Mouse (Mus musculus) frontal cortex, adult 2 months (tissue): ENCODE data around the gene Rnf123. TPM values are rescaled to one million over a fixed set of nuclear protein-coding genes. Genes with fewer than 3 reads are reported as not detected.
A peak's percentile ranks its signal among the peaks of the same experiment; 100 is the strongest.

Experiments used
- DNase-seq, 2 experiments: peaks; one replicate each; pipeline ENCODE4 v3.0.0; 2022; ENCODE audit warnings: low spot score in 1 of 2; ENCODE audit errors: extremely low spot score in 1 of 2
- polyA plus RNA-seq: library from polyadenylated mRNA; depleted of rRNA; stranded (reverse); fragments of >200 nt; gene quantifications from 2 replicates; pipeline ENCODE4 v1.2.3, GENCODE M21; 2012

The Rnf123 gene
- polyA plus RNA-seq, 1 experiment = 87.8 TPM

GRCm38 (mm10) chr9:108065491-108066011 lies 17.6 kb downstream of the Rnf123 start:
- DNase-seq = peak in 1 of 2 experiments; percentile 84

GRCm38 (mm10) chr9:108063361-108063760 lies 19.8 kb downstream of the Rnf123 start:
- DNase-seq = no peak

- no peak for DNase-seq
Observed at GRCm38 (mm10) chr9:108062142-108062541, 21.0 kb downstream of the Rnf123 start.

DNA sequence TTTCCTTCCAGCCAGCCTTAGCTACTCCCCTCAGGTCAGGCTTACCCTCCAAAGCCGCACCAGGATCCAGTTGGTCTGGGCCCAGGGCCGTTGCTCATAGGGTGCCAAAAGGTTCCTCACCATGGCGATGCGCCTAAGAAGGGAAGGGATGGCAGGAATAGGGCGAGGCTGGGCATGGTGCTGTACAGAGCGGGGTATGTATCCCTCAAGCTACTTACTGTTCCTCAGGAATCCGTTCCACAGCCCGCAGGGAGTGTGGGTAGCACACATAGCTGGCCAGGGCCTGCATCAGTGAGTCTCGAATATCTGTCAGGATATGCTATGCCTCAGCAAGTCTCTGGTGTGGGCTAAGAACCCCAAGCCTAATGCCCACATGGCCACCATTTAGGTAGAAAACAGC lies 24.9 kb downstream of the Rnf123 start:
- no peak for DNase-seq

- no peak for DNase-seq
Observed at GRCm38 (mm10) chr9:108057262-108057562, 25.9 kb downstream of the Rnf123 start.

DNA sequence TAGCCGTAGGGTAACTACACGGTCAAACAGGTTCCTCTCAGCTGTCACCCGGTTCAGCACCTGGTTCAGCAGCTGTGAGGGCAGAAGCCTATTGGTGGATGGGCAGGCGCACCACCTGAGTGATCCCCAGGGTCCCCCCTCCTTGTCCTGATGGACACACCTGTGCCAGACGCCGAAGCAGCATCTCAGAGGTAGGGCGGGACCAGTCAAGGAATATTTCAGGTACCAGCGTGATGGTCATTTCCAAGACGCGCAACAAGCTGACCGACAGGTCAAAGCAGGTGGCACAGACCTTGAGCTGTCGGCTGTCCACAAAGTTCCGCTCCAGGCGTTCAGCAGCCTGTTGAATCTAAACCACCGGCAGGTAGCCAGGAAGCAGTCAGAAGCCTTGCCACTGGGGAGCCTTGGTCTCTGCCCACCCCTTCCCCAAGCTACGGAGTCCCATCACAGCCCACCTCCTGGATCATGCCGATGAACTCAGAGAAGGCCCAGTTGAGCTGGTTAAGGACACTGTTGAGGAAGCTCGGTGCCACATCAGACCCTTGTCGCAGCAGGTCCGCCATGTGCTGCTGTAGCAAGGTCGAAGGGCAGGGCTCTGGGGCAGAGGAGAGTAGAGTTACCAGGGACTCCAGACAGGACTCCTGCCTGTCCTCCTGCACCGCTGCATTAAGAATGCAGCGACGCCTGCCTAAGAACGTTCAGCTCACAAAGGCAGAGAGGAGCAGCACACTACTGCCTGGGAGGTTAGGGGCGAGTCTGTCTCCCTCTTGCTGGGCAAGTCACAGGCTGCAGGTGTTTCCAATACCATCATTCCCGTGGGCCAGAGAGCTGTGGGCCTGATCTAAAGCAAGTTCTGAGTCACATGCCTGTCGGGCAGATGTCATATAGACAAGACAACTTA lies 26.5 kb downstream of the Rnf123 start:
- DNase-seq = no peak

- no peak for DNase-seq
Observed at GRCm38 (mm10) chr9:108055661-108056237, 27.4 kb downstream of the Rnf123 start.

DNA sequence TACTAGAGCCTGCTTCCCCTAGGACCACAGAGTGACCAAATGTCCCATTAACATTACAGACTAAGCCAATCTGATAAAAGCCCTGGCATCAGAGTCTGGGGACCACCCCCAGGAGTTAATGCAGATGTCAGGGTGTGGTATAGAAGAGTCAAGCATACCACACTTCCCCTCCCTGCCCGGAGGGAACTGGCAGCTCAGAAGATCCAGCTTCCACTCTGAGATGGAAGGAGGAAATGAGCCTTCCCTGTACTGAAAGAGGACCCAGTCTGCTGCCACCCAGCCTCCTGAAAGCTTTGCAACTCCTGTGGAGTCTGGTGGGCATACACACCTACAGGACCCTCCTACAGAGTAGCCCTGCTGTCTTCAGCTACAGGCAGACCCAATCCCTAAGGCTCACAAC lies 28.1 kb downstream of the Rnf123 start:
- no peak for DNase-seq

- DNase-seq = no peak
Observed at GRCm38 (mm10) chr9:108054331-108055040, 28.7 kb downstream of the Rnf123 start.

- DNase-seq = no peak
Observed at GRCm38 (mm10) chr9:108053665-108054225, 29.4 kb downstream of the Rnf123 start.

DNA sequence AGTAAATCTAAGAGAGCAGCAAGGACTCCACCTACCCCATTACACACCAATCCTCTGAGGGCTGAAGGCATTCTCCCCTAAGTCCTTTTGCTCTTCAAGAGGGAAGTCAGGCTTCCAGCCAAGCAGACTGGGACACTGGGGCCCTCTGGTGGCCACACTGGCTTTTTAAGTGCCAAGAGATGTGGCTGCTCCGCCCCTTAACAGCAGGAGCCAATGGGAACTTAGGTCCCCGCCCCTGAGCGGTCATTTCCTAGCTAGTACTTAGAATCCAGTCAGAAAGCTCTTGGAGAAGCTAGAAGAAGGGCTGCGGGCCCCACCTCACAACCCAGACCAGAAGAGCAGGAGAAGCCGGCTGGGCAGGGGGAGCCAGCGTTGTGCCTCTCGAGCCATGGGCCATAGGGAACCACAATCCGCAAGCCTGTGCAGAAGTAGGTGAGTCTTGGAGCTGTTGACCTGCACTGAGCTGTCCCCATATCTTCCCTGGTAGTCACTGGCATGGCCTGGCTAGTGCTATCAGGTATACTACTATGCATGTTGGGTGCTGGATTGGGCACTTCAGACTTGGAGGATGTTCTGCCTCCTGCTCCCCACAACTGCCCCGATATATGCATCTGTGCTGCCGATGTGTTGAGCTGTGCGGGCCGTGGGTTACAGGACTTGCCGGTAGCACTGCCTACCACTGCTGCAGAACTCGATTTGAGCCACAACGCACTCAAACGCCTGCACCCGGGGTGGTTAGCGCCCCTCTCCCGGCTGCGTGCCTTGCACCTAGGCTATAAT lies 30.1 kb downstream of the Rnf123 start, which contains the start of gene Amigo3:
Gene Amigo3, plus strand, starts transcription at position 275 of the 780 bp plus-strand sequence.
- DNase-seq = peak; percentile 96 to 99

GRCm38 (mm10) chr9:108052411-108052810 lies 30.7 kb downstream of the Rnf123 start:
- no peak for DNase-seq

DNA sequence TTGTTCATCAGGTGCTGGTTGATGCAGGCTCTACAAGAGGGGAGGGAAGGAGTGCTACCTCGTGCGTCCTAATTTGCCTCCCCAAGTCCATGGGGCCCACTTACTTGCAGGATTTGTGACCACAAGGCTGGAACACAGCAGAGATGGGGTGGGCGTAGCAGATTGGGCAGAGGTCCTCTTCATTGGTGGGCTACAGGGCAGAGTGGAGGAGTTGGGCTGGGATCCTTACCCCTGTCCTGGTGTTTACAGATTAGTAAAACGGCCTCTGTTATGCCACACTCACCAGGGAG lies 31.3 kb downstream of the Rnf123 start:
- DNase-seq = no peak

DNA sequence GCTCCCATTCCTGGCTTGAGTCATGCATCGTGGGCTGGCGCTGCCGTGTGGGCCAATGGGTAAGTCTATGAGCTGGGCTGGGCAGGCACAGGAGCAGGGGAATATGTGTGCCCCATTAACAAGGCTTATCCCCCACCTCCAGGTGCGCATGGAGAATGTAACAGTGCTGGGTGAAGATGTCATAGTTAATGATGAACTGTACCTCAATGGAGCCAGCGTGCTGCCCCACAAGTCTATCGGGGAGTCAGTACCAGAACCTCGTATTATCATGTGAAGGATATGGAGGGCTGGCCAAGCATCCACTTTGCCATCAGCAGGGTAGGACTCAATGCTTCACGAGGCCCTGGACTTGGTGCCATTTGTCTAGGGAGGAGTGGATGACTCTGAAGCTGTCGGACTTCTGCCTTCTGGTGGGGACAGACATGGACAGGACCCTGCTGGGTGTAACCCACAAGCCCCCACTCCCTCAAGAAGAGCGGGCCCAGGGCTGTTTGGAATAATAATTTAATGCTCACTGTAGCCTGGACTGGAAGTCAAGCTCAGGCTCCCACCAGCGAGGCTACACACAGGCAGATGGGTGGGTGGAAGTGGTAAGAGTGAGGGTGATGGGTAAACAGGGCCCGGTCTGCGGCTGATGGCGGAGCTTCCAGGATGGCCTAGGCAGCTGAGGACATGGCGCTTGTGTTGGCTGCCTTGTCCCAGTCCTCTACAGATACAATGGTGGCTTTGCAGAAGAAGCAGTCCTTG lies 31.8 kb downstream of the Rnf123 start:
- DNase-seq = no peak

DNA sequence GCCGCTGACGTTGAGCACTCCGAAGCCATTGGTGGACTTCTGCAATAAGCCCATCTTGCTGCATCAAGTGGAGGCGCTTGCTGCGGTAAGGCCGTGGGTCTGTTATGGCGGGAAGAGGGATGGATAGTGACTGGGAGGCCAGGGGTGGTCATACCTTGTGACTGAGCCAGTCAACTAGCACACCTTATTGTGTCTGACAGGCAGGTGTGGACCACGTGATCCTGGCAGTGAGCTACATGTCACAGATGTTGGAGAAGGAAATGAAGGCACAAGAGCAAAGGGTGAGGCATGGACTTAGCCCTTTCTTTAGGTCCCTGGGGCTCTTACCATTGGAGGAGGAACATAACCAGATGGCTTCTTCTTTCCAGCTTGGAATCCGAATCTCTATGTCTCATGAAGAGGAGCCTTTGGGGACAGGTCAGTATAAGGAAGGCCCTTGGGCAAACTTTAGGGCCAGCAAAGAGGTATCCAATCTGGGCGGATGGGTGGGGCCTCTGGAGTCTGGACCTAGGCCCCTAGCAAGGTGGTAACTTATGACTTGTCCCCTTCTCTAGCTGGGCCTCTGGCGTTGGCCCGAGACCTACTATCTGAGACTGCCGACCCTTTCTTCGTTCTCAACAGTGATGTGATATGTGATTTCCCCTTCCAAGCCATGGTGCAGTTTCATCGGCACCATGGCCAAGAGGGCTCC lies 33.4 kb downstream of the Rnf123 start:
- DNase-seq = no peak

DNA sequence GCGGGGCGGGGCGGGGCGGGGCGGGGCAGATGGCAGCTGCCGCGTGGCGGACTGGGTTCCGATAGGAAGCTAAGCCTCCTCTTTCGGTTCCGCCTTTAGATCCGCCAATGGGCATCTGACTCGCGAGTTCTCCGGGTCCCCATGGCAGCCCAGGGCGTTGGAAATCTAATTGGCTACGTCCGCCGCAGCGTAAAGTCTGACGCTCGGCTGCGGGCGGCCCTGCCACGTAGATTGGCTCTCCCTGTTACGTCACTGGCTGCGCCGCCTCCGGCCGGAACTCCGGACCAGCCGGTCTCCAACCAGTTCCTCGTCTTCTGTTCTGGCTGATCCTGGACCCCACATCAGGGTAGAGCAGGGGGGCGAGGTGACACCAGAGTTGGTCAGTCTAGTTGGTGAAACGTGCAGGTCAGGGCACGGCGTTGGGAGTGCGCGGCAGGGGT lies 34.1 kb downstream of the Rnf123 start, which contains the start of gene Gmppb:
Gene Gmppb, plus strand, starts transcription at position 227 of the 440 bp plus-strand sequence.
- peak; percentile 96 to 98 for DNase-seq

GRCm38 (mm10) chr9:108048566-108048955 lies 34.6 kb downstream of the Rnf123 start:
- no peak for DNase-seq

DNA sequence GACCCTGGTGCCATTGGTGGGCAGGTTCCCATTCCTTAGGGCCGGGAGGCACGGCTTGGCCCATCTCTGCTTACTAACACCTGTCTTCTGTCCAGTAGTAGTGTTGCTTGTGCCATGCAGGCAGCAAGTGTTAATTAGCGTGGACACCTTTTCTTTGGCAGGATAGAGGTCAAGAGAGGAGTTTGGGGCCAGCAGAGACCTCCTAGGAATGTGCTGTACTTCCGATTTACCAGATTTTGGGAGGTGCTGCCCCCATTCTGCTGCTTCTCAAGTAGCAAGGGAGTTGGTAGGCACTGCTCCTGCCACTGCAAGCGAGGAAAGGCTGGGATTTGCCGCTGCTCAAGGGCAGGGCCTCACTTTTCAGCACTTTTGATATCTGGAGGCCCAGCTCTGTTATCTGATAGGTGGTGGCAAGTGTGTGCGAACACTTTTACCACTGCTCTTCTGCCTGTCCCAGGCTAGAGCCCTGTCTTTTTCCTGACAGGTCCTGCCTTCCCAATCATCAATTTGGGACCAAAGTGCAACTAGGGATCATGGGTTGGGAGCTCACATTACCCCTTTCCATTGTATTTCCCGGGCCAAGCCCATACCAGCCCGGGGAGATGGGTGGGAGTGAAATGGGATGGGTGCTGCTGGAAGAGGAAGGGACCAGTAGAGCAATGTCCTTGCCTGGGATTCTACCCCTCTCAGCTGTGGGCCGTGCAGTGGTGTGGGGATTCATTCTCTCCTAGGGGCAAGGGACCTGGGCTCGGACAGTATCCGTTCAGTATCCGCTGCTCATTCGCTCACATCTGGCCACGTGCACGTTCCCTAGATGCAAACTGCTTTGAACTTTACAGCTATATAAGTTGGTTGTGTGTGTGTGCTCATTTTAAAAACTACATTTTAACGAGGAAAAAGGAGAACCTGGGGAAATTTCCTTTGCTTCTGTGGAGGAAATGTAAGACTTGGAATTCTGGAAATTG lies 35.3 kb downstream of the Rnf123 start:
- DNase-seq = no peak
